Mouse (Mus musculus) ES-Bruce4 (cell line): Measurements from ENCODE around the gene Zfp787. TPM values are rescaled to one million over a fixed set of nuclear protein-coding genes. Genes with fewer than 3 reads are reported as not detected.

Experiments
- H3K27ac ChIP-seq: 2 replicates; pipeline ENCODE4 v1.5.1; 2012; ENCODE audit warnings: low read length, inconsistent platforms; ENCODE audit not compliant: insufficient read depth
- H3K27me3 ChIP-seq: 2 replicates; pipeline ENCODE4 v1.6.1; 2012; ENCODE audit warnings: mild to moderate bottlenecking, low read length, inconsistent platforms; ENCODE audit not compliant: control insufficient read depth, poor library complexity, insufficient read depth, severe bottlenecking
- H3K36me3 ChIP-seq: 2 replicates; pipeline ENCODE4 v1.6.1; 2012; ENCODE audit warnings: inconsistent platforms, mild to moderate bottlenecking, low read length, moderate library complexity; ENCODE audit not compliant: control insufficient read depth, poor library complexity, insufficient read depth, severe bottlenecking
- H3K4me1 ChIP-seq: one replicate; pipeline ENCODE4 v1.8.1; 2011; ENCODE audit warnings: low read length; ENCODE audit not compliant: control insufficient read depth, insufficient read depth
- H3K4me3 ChIP-seq: 2 replicates; pipeline ENCODE4 v1.5.1; 2011; ENCODE audit warnings: low read depth, mild to moderate bottlenecking, low read length
- H3K9ac ChIP-seq: 2 replicates; pipeline ENCODE4 v1.6.1; 2012; ENCODE audit warnings: low read depth, mild to moderate bottlenecking, inconsistent platforms; ENCODE audit not compliant: poor library complexity, severe bottlenecking
- H3K9me3 ChIP-seq: replicated peaks from 2 replicates; pipeline ENCODE4 v1.6.1; 2012; ENCODE audit warnings: mild to moderate bottlenecking, low read length, inconsistent platforms; ENCODE audit not compliant: control insufficient read depth, poor library complexity, insufficient read depth, severe bottlenecking
- CTCF ChIP-seq: IDR thresholded peaks from one replicate; pipeline ENCODE4 v1.8.1; 2011; ENCODE audit warnings: low read depth, low read length
- EP300 ChIP-seq: IDR thresholded peaks from 2 replicates; pipeline ENCODE4 v1.6.1; 2011; ENCODE audit warnings: low read depth, low read length; ENCODE audit not compliant: insufficient read depth
- POLR2A ChIP-seq: IDR thresholded peaks from one replicate; pipeline ENCODE4 v1.8.1; 2011; ENCODE audit warnings: low read length; ENCODE audit not compliant: insufficient read depth
- polyA plus RNA-seq: library from polyadenylated mRNA; stranded (reverse); fragments of >200 nt; gene quantifications from 2 replicates; pipeline ENCODE4 v1.2.4, GENCODE M21; 2011; ENCODE audit warnings: low read depth; ENCODE audit not compliant: missing spikeins, insufficient read depth, insufficient read length

Zfp787 gene
- polyA plus RNA-seq, 1 experiment = 24.1 TPM

DNA sequence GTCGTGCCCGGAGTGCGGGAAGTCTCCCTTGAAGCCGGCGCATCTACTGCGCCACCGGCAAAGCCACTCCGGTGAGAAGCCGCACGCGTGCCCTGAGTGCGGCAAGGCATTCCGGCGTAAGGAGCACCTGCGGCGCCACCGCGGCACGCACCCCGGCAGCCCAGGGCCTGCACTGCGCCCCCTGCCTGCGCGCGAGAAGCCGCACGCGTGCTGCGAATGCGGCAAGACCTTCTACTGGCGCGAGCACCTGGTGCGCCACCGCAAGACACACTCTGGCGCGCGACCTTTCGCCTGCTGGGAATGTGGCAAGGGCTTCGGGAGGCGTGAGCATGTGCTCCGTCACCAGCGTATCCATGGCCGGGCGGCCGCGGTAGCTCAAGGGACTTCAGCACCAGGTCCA lies 33.7 kb upstream of the Zfp787 start:
- H3K27ac ChIP-seq = no peak overlapping the region
- H3K27me3 ChIP-seq = no peaks in the 10 kb centered on the region
- H3K4me1 ChIP-seq = no peaks in the 10 kb centered on the region
- H3K4me3 ChIP-seq = peak overlapping the region; percentile 63
- 0 out of 2 replicates have a peak, but pooled peaks cover 2% of the 10 kb centered on the region for H3K36me3 ChIP-seq
- no peak for TF ChIP-seq POLR2A
- TF ChIP-seq EP300 = no peak
- peak; percentile 68 for TF ChIP-seq CTCF
- peak overlapping the region; percentile 45 for H3K9ac ChIP-seq
- no peaks in the 10 kb centered on the region for H3K9me3 ChIP-seq

DNA sequence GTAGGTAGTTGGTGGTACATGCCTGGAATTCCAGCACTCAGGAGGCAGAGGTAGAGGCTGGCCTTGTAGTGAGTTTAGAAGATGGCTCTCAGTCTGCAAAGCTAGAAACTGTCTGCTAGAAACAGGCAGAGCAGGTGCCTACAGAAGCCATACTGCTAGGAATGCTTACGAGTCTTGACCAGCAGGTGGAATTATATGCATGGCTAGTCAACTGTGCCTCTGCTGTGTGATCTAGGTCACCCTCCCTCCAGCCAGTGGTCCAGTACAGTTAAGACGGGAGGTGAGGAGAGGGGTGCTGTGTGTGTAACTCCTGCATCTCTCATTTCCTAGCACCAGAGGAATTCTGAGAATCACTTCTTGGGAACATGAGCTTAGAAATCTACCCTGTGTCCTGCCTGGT lies 31.0 kb upstream of the Zfp787 start:
- Histone ChIP-seq H3K27ac (no peak overlapping the region), H3K9ac (no peak overlapping the region), H3K4me3 (no peak overlapping the region), H3K27me3 (no peaks in the 10 kb centered on the region), H3K4me1 (no peaks in the 10 kb centered on the region), H3K36me3 (peaks cover 4% of the 10 kb centered on the region; the same call in 1 of the 2 replicates), H3K9me3 (no peaks in the 10 kb centered on the region)
- TF ChIP-seq EP300 = no peak
- TF ChIP-seq CTCF = no peak
- TF ChIP-seq POLR2A = no peak

- peaks cover 4% of the 10 kb centered on the region; the same call in 1 of the 2 replicates for H3K36me3 ChIP-seq
- TF ChIP-seq EP300 (no peak), POLR2A (no peak), CTCF (no peak)
- no peaks in the 10 kb centered on the region for H3K9me3 ChIP-seq
- no peak overlapping the region for H3K9ac ChIP-seq
- no peaks in the 10 kb centered on the region for H3K4me1 ChIP-seq
- no peak overlapping the region for H3K27ac ChIP-seq
- H3K27me3 ChIP-seq = no peaks in the 10 kb centered on the region
- H3K4me3 ChIP-seq = no peak overlapping the region
Observed at GRCm38 (mm10) chr7:6186176-6186575, 30.4 kb upstream of the Zfp787 start.

DNA sequence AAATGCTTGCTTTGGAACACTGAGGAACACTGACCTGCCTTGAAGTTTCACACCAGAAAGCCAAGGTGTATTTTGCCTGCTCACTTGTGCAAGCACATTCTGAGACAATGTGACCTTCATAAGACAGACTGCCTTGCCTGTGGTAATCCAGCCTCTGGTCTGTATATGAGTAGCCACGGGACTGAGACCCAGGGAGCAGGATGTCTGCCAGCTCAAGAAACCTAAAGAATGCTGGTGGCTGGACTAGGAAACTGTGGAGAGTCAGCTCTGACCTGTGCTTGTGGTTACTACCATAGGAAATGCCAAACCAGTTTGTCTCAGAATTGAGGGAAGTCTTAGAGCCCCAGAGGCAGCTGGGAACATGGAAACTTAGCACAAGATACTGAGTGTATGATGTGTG lies 29.6 kb upstream of the Zfp787 start:
- no peak overlapping the region for H3K9ac ChIP-seq
- peaks cover 4% of the 10 kb centered on the region; the same call in 1 of the 2 replicates for H3K36me3 ChIP-seq
- no peaks in the 10 kb centered on the region for H3K9me3 ChIP-seq
- TF ChIP-seq POLR2A = no peak
- no peak for TF ChIP-seq EP300
- TF ChIP-seq CTCF = no peak
- H3K4me3 ChIP-seq = no peak overlapping the region
- H3K27me3 ChIP-seq = no peaks in the 10 kb centered on the region
- no peaks in the 10 kb centered on the region for H3K4me1 ChIP-seq
- H3K27ac ChIP-seq = no peak overlapping the region

DNA sequence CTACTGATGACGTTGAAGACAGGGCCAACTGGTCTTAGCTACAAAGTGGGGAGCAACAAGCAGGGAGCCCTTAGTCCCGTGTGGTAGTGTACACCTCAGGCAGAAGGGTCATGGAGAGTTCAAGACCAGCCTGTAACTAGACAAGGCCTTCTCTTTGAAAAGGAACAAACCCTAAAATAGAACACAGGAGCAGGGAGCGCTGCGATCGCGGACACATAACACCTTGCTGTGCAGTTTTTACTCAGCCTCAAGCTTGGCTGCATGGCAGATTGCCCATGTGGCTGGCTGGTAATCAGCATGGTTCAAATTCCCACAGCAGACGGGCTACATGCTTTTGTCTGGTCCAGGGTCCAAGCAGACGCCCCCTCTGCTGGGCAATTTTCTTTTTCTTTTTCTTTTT lies 28.7 kb upstream of the Zfp787 start:
- H3K4me1 ChIP-seq = no peaks in the 10 kb centered on the region
- peaks cover 4% of the 10 kb centered on the region; the same call in 1 of the 2 replicates for H3K36me3 ChIP-seq
- no peak overlapping the region for H3K4me3 ChIP-seq
- H3K9me3 ChIP-seq = no peaks in the 10 kb centered on the region
- no peak overlapping the region for H3K9ac ChIP-seq
- no peaks in the 10 kb centered on the region for H3K27me3 ChIP-seq
- H3K27ac ChIP-seq = no peak overlapping the region
- TF ChIP-seq POLR2A (no peak), CTCF (no peak), EP300 (no peak)

GRCm38 (mm10) chr7:6183802-6184201 lies 28.0 kb upstream of the Zfp787 start:
- TF ChIP-seq CTCF = no peak
- no peak for TF ChIP-seq POLR2A
- no peak for TF ChIP-seq EP300
- Histone ChIP-seq H3K36me3 (peaks cover 4% of the 10 kb centered on the region; the same call in 1 of the 2 replicates), H3K9ac (peak overlapping the region; percentile 37; the same call in 1 of the 2 replicates)

More at GRCm38 (mm10) chr7:6183802-6184201, 28.0 kb upstream of the Zfp787 start:
- Histone ChIP-seq H3K9me3 (no peaks in the 10 kb centered on the region), H3K27me3 (no peaks in the 10 kb centered on the region), H3K4me1 (no peaks in the 10 kb centered on the region), H3K4me3 (peak overlapping the region; percentile 31; the same call in 1 of the 2 replicates), H3K27ac (no peak overlapping the region)
